Mouse (Mus musculus) kidney, postnatal 0 days (tissue): ENCODE measurements around the gene Selenof. TPM values are rescaled to one million over a fixed set of nuclear protein-coding genes. Genes with fewer than 3 reads are reported as not detected.

Experiments
- ATAC-seq: fragments of 200-750 bp; cut with Nextera tagmentation; replicated peaks from 2 replicates; pipeline ENCODE4 v1.8.0; 2017; ENCODE audit warnings: low read depth, moderate number of reproducible peaks, moderate TSS enrichment, moderate library complexity; ENCODE audit not compliant: low FRiP score
- DNase-seq: peaks from one replicate; pipeline ENCODE4 v3.0.0-alpha.2; 2016; ENCODE audit warnings: low spot score
- H3K27ac ChIP-seq: fragments of 300-500 bp; sonication (generic); 2 replicates; pipeline ENCODE4 v1.5.1; 2014; ENCODE audit warnings: mild to moderate bottlenecking
- H3K27me3 ChIP-seq: fragments of 300-500 bp; sonication (generic); 2 replicates; pipeline ENCODE4 v1.6.1; 2014; ENCODE audit warnings: low read length, mixed read lengths; ENCODE audit not compliant: insufficient read depth
- H3K36me3 ChIP-seq: fragments of 300-500 bp; sonication (generic); 2 replicates; pipeline ENCODE4 v1.6.1; 2014; ENCODE audit warnings: low read length, mixed read lengths; ENCODE audit not compliant: insufficient read depth
- H3K4me1 ChIP-seq: fragments of 300-500 bp; sonication (generic); replicated peaks from 2 replicates; pipeline ENCODE4 v1.6.1; 2014; ENCODE audit warnings: antibody characterized with exemption, low read length, mixed read lengths; ENCODE audit not compliant: insufficient read depth
- H3K4me2 ChIP-seq: fragments of 300-500 bp; sonication (generic); 2 replicates; pipeline ENCODE4 v1.6.1; 2014; ENCODE audit warnings: mild to moderate bottlenecking, low read length, moderate library complexity, mixed read lengths
- H3K4me3 ChIP-seq: fragments of 300-500 bp; sonication (generic); replicated peaks from 2 replicates; pipeline ENCODE4 v1.5.1; 2014; ENCODE audit warnings: low read depth, low read length
- H3K9ac ChIP-seq: fragments of 300-500 bp; sonication (generic); 2 replicates; pipeline ENCODE4 v1.6.1; 2014; ENCODE audit warnings: low read depth, low read length
- H3K9me3 ChIP-seq: fragments of 300-500 bp; sonication (generic); replicated peaks from 2 replicates; pipeline ENCODE4 v1.6.1; 2016; ENCODE audit warnings: low read length, inconsistent platforms, mixed read lengths
- CTCF ChIP-seq: IDR thresholded peaks from 2 replicates; pipeline ENCODE4 v1.5.1; 2016; ENCODE audit warnings: antibody characterized with exemption, low read depth, mild to moderate bottlenecking, moderate library complexity
- WGBS: fragments of 180-500 bp; shearing (Covaris S2); extraction: QIAGEN DNeasy Blood & Tissue Kit; methylation state at CpG from one replicate; pipeline ENCODE4 v1.1.7; 2014; 5-methylcytosine and 5-hydroxymethylcytosine counted together
- polyA plus RNA-seq: library from polyadenylated mRNA; unstranded; fragments of >200 nt; fragmentation: Nextera tagmentation; extraction: Ambion mirVana; gene quantifications from 2 replicates; pipeline ENCODE4 v1.2.1, GENCODE M21; 2015

The Selenof gene
- polyA plus RNA-seq, 1 experiment from 2014 or later, result 861 TPM

DNA sequence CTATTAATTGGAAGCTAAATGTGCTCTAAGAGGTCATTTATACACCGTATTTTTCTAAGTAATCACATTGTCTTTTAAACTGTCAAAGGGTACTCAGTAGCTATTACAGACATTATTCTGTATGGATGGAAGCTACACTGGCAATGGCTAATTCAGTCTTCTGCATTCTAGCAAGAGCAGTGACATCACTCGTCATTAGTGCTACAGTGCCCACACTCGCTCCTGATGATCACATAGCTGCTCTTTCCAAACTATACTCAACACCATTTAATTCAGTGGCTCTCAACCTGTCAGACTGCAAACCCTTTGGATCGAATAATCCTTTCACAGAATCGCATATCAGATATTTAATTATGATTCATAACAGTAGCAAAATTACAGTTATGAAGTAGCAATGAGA is 19.4 kb upstream of the Selenof start:
- Histone ChIP-seq H3K4me3 (no peak overlapping the region), H3K27ac (no peak overlapping the region), H3K36me3 (no peaks in the 10 kb centered on the region), H3K27me3 (no peaks in the 10 kb centered on the region), H3K9ac (no peak overlapping the region), H3K4me2 (no peak overlapping the region), H3K9me3 (no peaks in the 10 kb centered on the region), H3K4me1 (no peaks in the 10 kb centered on the region)
- no peak for TF ChIP-seq CTCF
- WGBS, result 88% methylated on average over 5 of the region's 5 CpGs
- ATAC-seq (no peak), DNase-seq (no peak)

DNA sequence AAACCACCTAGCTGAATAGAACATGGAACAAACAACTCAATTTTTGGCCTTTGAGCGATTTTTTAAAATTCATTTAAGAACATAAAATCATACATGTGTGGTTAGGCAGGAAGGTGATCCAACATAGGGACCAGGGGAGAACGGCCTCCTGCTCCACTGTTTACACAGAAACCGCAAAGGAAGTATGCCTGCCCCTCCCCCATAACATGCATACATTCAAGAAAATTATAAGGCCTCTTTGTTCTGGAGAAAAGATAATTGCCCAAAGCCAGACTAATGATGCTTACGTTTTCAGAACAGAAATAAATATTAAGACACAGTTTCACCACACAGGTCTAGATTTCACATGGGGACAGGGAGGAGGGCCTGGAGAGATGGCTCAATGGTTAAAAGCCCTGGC is 18.7 kb upstream of the Selenof start:
- H3K9me3 ChIP-seq, result no peaks in the 10 kb centered on the region
- no peak for DNase-seq

GRCm38 (mm10) chr3:144553942-144554341 is 16.2 kb upstream of the Selenof start:
- Histone ChIP-seq H3K27ac (no peak overlapping the region), H3K4me3 (no peak overlapping the region), H3K9me3 (no peaks in the 10 kb centered on the region), H3K4me2 (no peak overlapping the region), H3K9ac (no peak overlapping the region), H3K36me3 (no peaks in the 10 kb centered on the region), H3K27me3 (no peaks in the 10 kb centered on the region), H3K4me1 (peaks cover 16% of the 10 kb centered on the region)
- TF ChIP-seq CTCF, result no peak
- DNase-seq (no peak), ATAC-seq (no peak)
- 59% methylated on average over 7 of the region's 7 CpGs for WGBS

More for the DNA sequence above, 18.7 kb upstream of the Selenof start:
- Histone ChIP-seq H3K9ac (no peak overlapping the region), H3K4me1 (0 out of 2 replicates have a peak, but pooled peaks cover under 1% of the 10 kb centered on the region), H3K4me3 (no peak overlapping the region), H3K36me3 (no peaks in the 10 kb centered on the region), H3K4me2 (no peak overlapping the region), H3K27me3 (no peaks in the 10 kb centered on the region), H3K27ac (no peak overlapping the region)
- ATAC-seq, result no peak
- WGBS, result 55% methylated on average over 4 of the region's 4 CpGs
- no peak for TF ChIP-seq CTCF

GRCm38 (mm10) chr3:144554503-144554902 is 15.6 kb upstream of the Selenof start:
- Histone ChIP-seq H3K9ac (no peak overlapping the region), H3K27ac (no peak overlapping the region), H3K4me2 (no peak overlapping the region), H3K27me3 (no peaks in the 10 kb centered on the region), H3K9me3 (no peaks in the 10 kb centered on the region), H3K36me3 (no peaks in the 10 kb centered on the region), H3K4me3 (no peak overlapping the region), H3K4me1 (peaks cover 16% of the 10 kb centered on the region)
- 0 out of 2 replicates have a peak, but pooled peaks have one; percentile 53 for ATAC-seq
- 67% methylated on average over 9 of the region's 9 CpGs for WGBS
- DNase-seq, result no peak
- no peak for TF ChIP-seq CTCF

- Histone ChIP-seq H3K4me3 (no peak overlapping the region), H3K4me2 (no peak overlapping the region), H3K36me3 (no peaks in the 10 kb centered on the region), H3K9me3 (no peaks in the 10 kb centered on the region), H3K27ac (no peak overlapping the region), H3K27me3 (no peaks in the 10 kb centered on the region), H3K9ac (no peak overlapping the region), H3K4me1 (peaks cover 16% of the 10 kb centered on the region)
- 90% methylated on average over 7 of the region's 7 CpGs for WGBS
- DNase-seq (no peak), ATAC-seq (no peak)
- TF ChIP-seq CTCF, result no peak
Measured at GRCm38 (mm10) chr3:144555144-144555543, 15.0 kb upstream of the Selenof start.

DNA sequence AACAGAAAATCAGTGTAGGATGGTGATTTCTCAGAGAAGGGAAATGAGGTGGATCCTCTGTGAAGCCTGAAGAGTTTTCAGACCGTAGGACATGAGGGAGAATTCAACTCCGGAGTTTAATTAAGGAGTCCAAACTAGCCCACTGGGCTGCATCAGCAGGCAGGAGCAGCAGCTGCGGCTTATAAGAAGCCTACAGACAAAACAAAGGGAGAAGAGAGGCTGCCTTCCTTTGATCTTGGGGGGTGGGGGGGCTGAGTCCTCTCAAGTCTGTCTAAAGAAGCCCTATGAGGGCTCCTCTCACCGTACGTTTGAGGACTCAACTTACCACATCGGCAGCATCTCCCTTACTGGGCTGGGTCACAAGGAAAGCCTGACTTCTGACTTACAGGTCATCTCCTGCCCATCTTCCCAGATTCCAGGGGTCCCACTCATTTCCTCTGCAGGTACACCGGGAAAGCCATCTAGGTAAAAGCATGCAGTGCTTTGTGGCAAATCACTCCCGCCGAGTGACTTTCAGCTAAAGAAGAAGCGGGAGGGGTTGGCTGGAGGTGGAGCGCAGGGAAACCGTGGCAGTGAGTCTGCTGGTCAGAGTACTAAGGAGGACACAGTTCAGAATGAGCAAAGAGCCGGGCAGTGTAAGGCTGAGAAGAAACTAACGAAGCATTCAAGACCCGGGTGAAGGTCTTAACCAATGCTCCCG is 13.3 kb upstream of the Selenof start:
- peaks cover 16% of the 10 kb centered on the region for H3K4me1 ChIP-seq
- no peaks in the 10 kb centered on the region for H3K27me3 ChIP-seq
- TF ChIP-seq CTCF, result no peak
- peak overlapping the region; percentile 32; the same call in 1 of the 2 replicates for H3K9ac ChIP-seq
- no peaks in the 10 kb centered on the region for H3K9me3 ChIP-seq
- DNase-seq, result peak; percentile 61
- peak overlapping the region; percentile 47 for H3K4me2 ChIP-seq
- no peak overlapping the region for H3K27ac ChIP-seq
- H3K4me3 ChIP-seq, result no peak overlapping the region
- ATAC-seq, result peak; percentile 76; the same call in 1 of the 2 replicates
- 19% methylated on average over 16 of the region's 16 CpGs for WGBS
- no peaks in the 10 kb centered on the region for H3K36me3 ChIP-seq
